Mouse (Mus musculus): Measurements from ENCODE around the gene Rap1gap2. TPM values are rescaled to one million over a fixed set of nuclear protein-coding genes. Genes with fewer than 3 reads are reported as not detected.

Gene Rap1gap2
- total and polyA plus RNA-seq, 3 experiments = 5.8 to 10.1 TPM; not detected in 1

GRCm38 (mm10) chr11:74546933-74547694, 63.6 kb downstream of the Rap1gap2 start:
- H3K9me3 ChIP-seq (replicated peaks; ENCODE audit: insufficient read depth, low read length) = no peaks in the 10 kb centered on the region
- peak overlapping the region; percentile 62 for H3K9ac ChIP-seq (ENCODE audit: control insufficient read depth, low read depth, low read length, poor library complexity, severe bottlenecking)
- H3K27me3 ChIP-seq (ENCODE audit: control insufficient read depth in 1 of 2, insufficient read depth in 2 of 2, low read length in 2 of 2) = no peaks in the 10 kb centered on the region
- peaks cover 0 to 35% of the 10 kb centered on the region in 2 experiments; a peak in 2 of 4 replicates for H3K36me3 ChIP-seq (ENCODE audit: control insufficient read depth in 1 of 2, insufficient read depth in 2 of 2, low read length in 2 of 2)
- peak overlapping the region; percentile 27 to 61 for H3K4me3 ChIP-seq (ENCODE audit: control insufficient read depth in 1 of 2, insufficient read depth in 1 of 2, low read depth in 2 of 2, low read length in 2 of 2)
- peaks cover 24 to 40% of the 10 kb centered on the region in 2 experiments for H3K4me1 ChIP-seq (ENCODE audit: control insufficient read depth in 1 of 2, insufficient read depth in 2 of 2, low read length in 2 of 2)
- H3K79me2 ChIP-seq (ENCODE audit: control insufficient read depth, insufficient read depth, low read length, poor library complexity) = no peaks in the 10 kb centered on the region
- peak overlapping the region; percentile 92 for H3K27ac ChIP-seq (ENCODE audit: control insufficient read depth, low read depth, low read length)
- peak; percentile 100 for DNase-seq (ENCODE audit: low read depth, low spot score)
- peak; percentile 25 to 84; a peak in 3 of 4 replicates for TF ChIP-seq POLR2A (IDR thresholded peaks at IDR 0.05; ENCODE audit: control insufficient read depth in 1 of 2, insufficient read depth in 1 of 2, low read depth in 1 of 2, low read length in 2 of 2, poor library complexity in 1 of 2)
- TF ChIP-seq MYB (IDR thresholded peaks at IDR 0.05; ENCODE audit: low read depth, low read length) = peak; percentile 78
- peak; percentile 81 for TF ChIP-seq JUND (IDR thresholded peaks at IDR 0.05; ENCODE audit: low read depth, low read length)
- 0 out of 2 replicates have a peak, but pooled peaks have one; percentile 27 for TF ChIP-seq ELF1 (IDR thresholded peaks at IDR 0.05; ENCODE audit: low read depth, low read length)
- TF ChIP-seq GATA1 (IDR thresholded peaks at IDR 0.05; ENCODE audit: low read depth, low read length) = peak; percentile 95
- TF ChIP-seq HCFC1 (IDR thresholded peaks at IDR 0.05; ENCODE audit: low read depth, low read length) = peak; percentile 58; the same call in 1 of the 2 replicates
- TF ChIP-seq MYC (IDR thresholded peaks at IDR 0.05; ENCODE audit: low read depth, low read length) = peak; percentile 74
- peak; percentile 96 for TF ChIP-seq TCF12 (IDR thresholded peaks at IDR 0.05; ENCODE audit: low read depth, low read length)
- 0 out of 2 replicates have a peak, but pooled peaks have one; percentile 0 for TF ChIP-seq NRF1 (IDR thresholded peaks at IDR 0.05; ENCODE audit: insufficient read depth, low read depth, low read length, poor library complexity, severe bottlenecking)
- no peak for TF ChIP-seq ZKSCAN1 (IDR thresholded peaks at IDR 0.05; ENCODE audit: low read depth, low read length)
- peak; percentile 62; the same call in 1 of the 2 replicates for TF ChIP-seq MAFK (IDR thresholded peaks at IDR 0.05; ENCODE audit: borderline replicate concordance, low read depth, low read length)
- TF ChIP-seq ZC3H11A (IDR thresholded peaks at IDR 0.05; ENCODE audit: low read depth, low read length) = peak; percentile 41; the same call in 1 of the 2 replicates
- peak; percentile 76 for TF ChIP-seq NELFE (IDR thresholded peaks at IDR 0.05; ENCODE audit: low read depth, low read length)
- TF ChIP-seq USF2 (IDR thresholded peaks at IDR 0.05; ENCODE audit: borderline replicate concordance in 1 of 2, insufficient read depth in 1 of 2, low read depth in 1 of 2, low read length in 2 of 2) = no peak
- peak; percentile 70 for TF ChIP-seq TBP (IDR thresholded peaks at IDR 0.05; ENCODE audit: low read depth, low read length)
- TF ChIP-seq ZNF384 (IDR thresholded peaks at IDR 0.05; ENCODE audit: low read depth, low read length) = peak; percentile 86
- TF ChIP-seq GABPA (IDR thresholded peaks at IDR 0.05; ENCODE audit: low read depth, low read length) = no peak
- peak; percentile 98 for TF ChIP-seq ETS1 (IDR thresholded peaks at IDR 0.05; ENCODE audit: low read depth, low read length)
- no peak; the same call in 1 of the 2 replicates for TF ChIP-seq USF1 (IDR thresholded peaks at IDR 0.05; ENCODE audit: low read depth, low read length)
- peak; percentile 89; the same call in 1 of the 2 replicates for TF ChIP-seq UBTF (IDR thresholded peaks at IDR 0.05; ENCODE audit: borderline replicate concordance, insufficient read depth, low read depth, low read length)
- peak; percentile 80 for TF ChIP-seq TAL1 (IDR thresholded peaks at IDR 0.05; ENCODE audit: low read length)
- TF ChIP-seq KAT2A (conservative IDR thresholded peaks at IDR 0.05; ENCODE audit: low read depth, low read length) = no peak
- TF ChIP-seq MEF2A (IDR thresholded peaks at IDR 0.05; ENCODE audit: extremely low read depth, insufficient replicate concordance, low read depth, low read length, poor library complexity, severe bottlenecking) = peak; percentile 68; the same call in 1 of the 2 replicates
- TF ChIP-seq RAD21 (IDR thresholded peaks at IDR 0.05; ENCODE audit: low read depth, low read length) = peak; percentile 85
- TF ChIP-seq CTCF (IDR thresholded peaks at IDR 0.05 in 2 of 3, conservative IDR thresholded peaks at IDR 0.05 in 1 of 3; ENCODE audit: control insufficient read depth in 1 of 3, insufficient read depth in 1 of 3, low read depth in 2 of 3, low read length in 3 of 3, poor library complexity in 1 of 3, severe bottlenecking in 1 of 3) = peak; percentile 78 to 97 (median 97)
- TF ChIP-seq CHD1 (IDR thresholded peaks at IDR 0.05; ENCODE audit: low read depth, low read length) = no peak
- peak; percentile 93 for TF ChIP-seq RCOR1 (IDR thresholded peaks at IDR 0.05; ENCODE audit: low read depth, low read length)
- TF ChIP-seq SMC3 (IDR thresholded peaks at IDR 0.05; ENCODE audit: low read depth, low read length) = peak; percentile 78
- TF ChIP-seq SIN3A (IDR thresholded peaks at IDR 0.05; ENCODE audit: low read length) = peak; percentile 94
- TF ChIP-seq BHLHE40 (IDR thresholded peaks at IDR 0.05; ENCODE audit: borderline replicate concordance, low read depth, low read length) = peak; percentile 82
- 0 out of 2 replicates have a peak, but pooled peaks have one; percentile 45 for TF ChIP-seq ZMIZ1 (IDR thresholded peaks at IDR 0.05; ENCODE audit: low read depth, low read length)
- TF ChIP-seq CHD2 (IDR thresholded peaks at IDR 0.05; ENCODE audit: low read length) = peak; percentile 86
- peak; percentile 27; the same call in 1 of the 2 replicates for TF ChIP-seq MAX (IDR thresholded peaks at IDR 0.05; ENCODE audit: low read length)
- TF ChIP-seq E2F4 (IDR thresholded peaks at IDR 0.05; ENCODE audit: borderline replicate concordance, low read depth, low read length) = no peak
- TF ChIP-seq MAZ (IDR thresholded peaks at IDR 0.05; ENCODE audit: low read depth, low read length) = peak; percentile 91
